Mouse (Mus musculus) myocyte (in vitro differentiated cells): ENCODE data around the gene Myo16. TPM values are rescaled to one million over a fixed set of nuclear protein-coding genes. Genes with fewer than 3 reads are reported as not detected.

Source experiments
- H3K27me3 ChIP-seq: one replicate; pipeline ENCODE4 v1.6.1; 2011; ENCODE audit not compliant: control insufficient read depth, insufficient read depth, insufficient read length
- H3K36me3 ChIP-seq: one replicate; pipeline ENCODE4 v1.6.1; 2011; ENCODE audit not compliant: control insufficient read depth, insufficient read depth
- H3K4me2 ChIP-seq: one replicate; pipeline ENCODE4 v1.6.1; 2011; ENCODE audit warnings: low read depth, control low read depth
- H3K4me3 ChIP-seq: one replicate; pipeline ENCODE4 v1.5.1; 2011; ENCODE audit warnings: mild to moderate bottlenecking, control low read depth, moderate library complexity
- H3K79me2 ChIP-seq: one replicate; pipeline ENCODE4 v1.6.1; 2011; ENCODE audit not compliant: control insufficient read depth, insufficient read depth
- H3ac ChIP-seq: one replicate; pipeline ENCODE4 v1.6.1; 2011; ENCODE audit not compliant: control insufficient read depth, insufficient read length
- CEBPB ChIP-seq: IDR thresholded peaks from 2 replicates; pipeline ENCODE4 v1.6.1; 2011; ENCODE audit warnings: mild to moderate bottlenecking, moderate library complexity; ENCODE audit not compliant: poor library complexity, insufficient read depth, severe bottlenecking
- E2F4 ChIP-seq: IDR thresholded peaks from one replicate; pipeline ENCODE4 v1.6.1; 2011; ENCODE audit warnings: mild to moderate bottlenecking, control low read depth, moderate library complexity; ENCODE audit not compliant: insufficient read depth
- MAX ChIP-seq: IDR thresholded peaks from one replicate; pipeline ENCODE4 v1.6.1; 2011; ENCODE audit warnings: low read depth, mild to moderate bottlenecking, control low read depth
- MYOD1 ChIP-seq, 3 experiments: IDR thresholded peaks; one replicate each; pipeline ENCODE4 v1.6.1; 2011; ENCODE audit warnings: control low read depth in 2 of 3, low read depth in 2 of 3, mild to moderate bottlenecking in 2 of 3, moderate library complexity in 1 of 3; ENCODE audit not compliant: insufficient read length in 2 of 3, control insufficient read depth in 1 of 3
- MYOG ChIP-seq, 3 experiments: IDR thresholded peaks; one replicate each; pipeline ENCODE4 v1.6.1; 2011; ENCODE audit warnings: control low read depth in 2 of 3, low read depth in 2 of 3, mild to moderate bottlenecking in 2 of 3; ENCODE audit not compliant: insufficient read length in 2 of 3, control insufficient read depth in 1 of 3, insufficient read depth in 1 of 3
- POLR2A ChIP-seq: IDR thresholded peaks from one replicate; pipeline ENCODE4 v1.6.1; 2011; ENCODE audit warnings: low read depth, mild to moderate bottlenecking, control low read depth, moderate library complexity; ENCODE audit not compliant: insufficient read length
- POLR2AphosphoS2 ChIP-seq: IDR thresholded peaks from one replicate; pipeline ENCODE4 v1.6.1; 2011; ENCODE audit warnings: low read depth, control low read depth; ENCODE audit not compliant: insufficient read length
- REST ChIP-seq: IDR thresholded peaks from one replicate; pipeline ENCODE4 v1.6.1; 2011; ENCODE audit warnings: mild to moderate bottlenecking, control low read depth, moderate library complexity; ENCODE audit not compliant: insufficient read depth, insufficient read length
- SRF ChIP-seq: IDR thresholded peaks from one replicate; pipeline ENCODE4 v1.6.1; 2011; ENCODE audit warnings: low read depth; ENCODE audit not compliant: control insufficient read depth, insufficient read length
- TCF12 ChIP-seq: IDR thresholded peaks from one replicate; pipeline ENCODE4 v1.6.1; 2011; ENCODE audit warnings: mild to moderate bottlenecking, control low read depth; ENCODE audit not compliant: poor library complexity, insufficient read depth, severe bottlenecking
- TCF3 ChIP-seq: IDR thresholded peaks from one replicate; pipeline ENCODE4 v1.6.1; 2011; ENCODE audit warnings: low read depth, control low read depth; ENCODE audit not compliant: insufficient read length
- USF1 ChIP-seq: IDR thresholded peaks from one replicate; pipeline ENCODE4 v1.6.1; 2011; ENCODE audit warnings: low read depth, mild to moderate bottlenecking, control low read depth, moderate library complexity
- polyA plus RNA-seq: library from polyadenylated mRNA; unstranded; fragments of >200 nt; fragmentation: generic; extraction: Trizol; gene quantifications from one replicate; pipeline ENCODE4 v1.2.1, GENCODE M21; 2012; ENCODE audit warnings: missing spikeins

Myo16 gene
- polyA plus RNA-seq, 1 experiment, result 0.01 TPM

DNA sequence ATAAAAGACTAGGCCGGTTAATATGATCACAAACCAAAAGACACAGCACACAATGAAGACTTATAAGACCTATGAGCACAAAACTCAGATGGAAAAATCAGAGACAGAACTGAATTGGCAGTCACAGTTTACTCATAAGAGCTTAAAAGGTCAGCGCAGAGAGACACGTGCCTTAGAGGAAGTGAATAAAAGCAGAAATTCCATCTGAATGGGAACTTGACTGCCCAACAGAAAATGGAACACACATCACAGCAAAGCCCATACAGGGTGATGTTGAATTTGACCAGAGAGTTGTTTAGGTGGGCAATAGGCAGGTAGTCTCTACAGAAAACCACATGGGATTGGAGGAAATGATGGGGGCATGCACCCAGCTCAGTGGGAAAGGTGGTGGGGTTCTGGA lies 442.6 kb downstream of the Myo16 start:
- H3K79me2 ChIP-seq, result no peaks in the 10 kb centered on the region
- no peak overlapping the region for H3K4me2 ChIP-seq
- TF ChIP-seq CEBPB (no peak), TCF12 (no peak), USF1 (no peak), MYOG (IDR thresholded peaks at IDR 0.05; ENCODE audit: control insufficient read depth in 1 of 3, insufficient read depth in 1 of 3, insufficient read length in 2 of 3, low read depth in 2 of 3) (no peak), POLR2AphosphoS2 (no peak), MAX (no peak), MYOD1 (IDR thresholded peaks at IDR 0.05; ENCODE audit: control insufficient read depth in 1 of 3, insufficient read length in 2 of 3, low read depth in 2 of 3) (no peak), SRF (no peak), REST (no peak), POLR2A (no peak), E2F4 (no peak)
- H3ac ChIP-seq, result no peak overlapping the region
- no peak overlapping the region for H3K4me3 ChIP-seq
- H3K27me3 ChIP-seq, result peaks cover 5% of the 10 kb centered on the region
- H3K36me3 ChIP-seq, result no peaks in the 10 kb centered on the region

DNA sequence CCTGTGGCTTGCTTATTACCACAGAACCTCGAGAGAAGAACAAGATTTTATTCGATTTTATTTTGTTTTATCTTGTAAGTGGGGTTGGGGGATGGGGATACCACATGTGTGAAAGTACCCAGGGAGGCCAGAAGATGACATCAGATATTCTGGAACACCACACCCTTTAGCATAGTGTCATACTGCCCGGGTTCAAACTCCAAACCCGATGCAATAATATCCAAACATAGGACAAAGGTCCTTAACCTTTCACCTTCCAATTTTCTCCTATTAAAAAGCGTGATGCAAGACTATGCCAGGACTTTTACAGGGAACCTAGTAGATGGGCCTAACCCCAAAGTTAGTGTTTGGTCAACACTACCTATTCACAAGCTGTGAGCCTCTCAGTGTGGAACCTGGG lies 443.9 kb downstream of the Myo16 start:
- H3K4me3 ChIP-seq, result no peak overlapping the region
- H3ac ChIP-seq, result no peak overlapping the region
- TF ChIP-seq CEBPB (no peak), TCF3 (no peak), MYOD1 (IDR thresholded peaks at IDR 0.05; ENCODE audit: control insufficient read depth in 1 of 3, insufficient read length in 2 of 3, low read depth in 2 of 3) (no peak), USF1 (no peak), POLR2AphosphoS2 (no peak), MYOG (IDR thresholded peaks at IDR 0.05; ENCODE audit: control insufficient read depth in 1 of 3, insufficient read depth in 1 of 3, insufficient read length in 2 of 3, low read depth in 2 of 3) (no peak), E2F4 (no peak), MAX (no peak), POLR2A (no peak), SRF (no peak), TCF12 (no peak)
- no peaks in the 10 kb centered on the region for H3K79me2 ChIP-seq
- H3K4me2 ChIP-seq, result no peak overlapping the region
- peaks cover 5% of the 10 kb centered on the region for H3K27me3 ChIP-seq
- no peaks in the 10 kb centered on the region for H3K36me3 ChIP-seq

GRCm38 (mm10) chr8:10598889-10599288 lies 445.2 kb downstream of the Myo16 start:
- Histone ChIP-seq H3K36me3 (no peaks in the 10 kb centered on the region), H3ac (no peak overlapping the region), H3K4me2 (no peak overlapping the region), H3K27me3 (peaks cover 5% of the 10 kb centered on the region), H3K79me2 (no peaks in the 10 kb centered on the region), H3K4me3 (no peak overlapping the region)
- TF ChIP-seq MYOG (IDR thresholded peaks at IDR 0.05; ENCODE audit: control insufficient read depth in 1 of 3, insufficient read depth in 1 of 3, insufficient read length in 2 of 3, low read depth in 2 of 3) (no peak), TCF12 (no peak), POLR2AphosphoS2 (no peak), TCF3 (no peak), CEBPB (no peak), REST (no peak), E2F4 (no peak), MAX (no peak), MYOD1 (IDR thresholded peaks at IDR 0.05; ENCODE audit: control insufficient read depth in 1 of 3, insufficient read length in 2 of 3, low read depth in 2 of 3) (no peak), USF1 (no peak), SRF (no peak), POLR2A (no peak)

DNA sequence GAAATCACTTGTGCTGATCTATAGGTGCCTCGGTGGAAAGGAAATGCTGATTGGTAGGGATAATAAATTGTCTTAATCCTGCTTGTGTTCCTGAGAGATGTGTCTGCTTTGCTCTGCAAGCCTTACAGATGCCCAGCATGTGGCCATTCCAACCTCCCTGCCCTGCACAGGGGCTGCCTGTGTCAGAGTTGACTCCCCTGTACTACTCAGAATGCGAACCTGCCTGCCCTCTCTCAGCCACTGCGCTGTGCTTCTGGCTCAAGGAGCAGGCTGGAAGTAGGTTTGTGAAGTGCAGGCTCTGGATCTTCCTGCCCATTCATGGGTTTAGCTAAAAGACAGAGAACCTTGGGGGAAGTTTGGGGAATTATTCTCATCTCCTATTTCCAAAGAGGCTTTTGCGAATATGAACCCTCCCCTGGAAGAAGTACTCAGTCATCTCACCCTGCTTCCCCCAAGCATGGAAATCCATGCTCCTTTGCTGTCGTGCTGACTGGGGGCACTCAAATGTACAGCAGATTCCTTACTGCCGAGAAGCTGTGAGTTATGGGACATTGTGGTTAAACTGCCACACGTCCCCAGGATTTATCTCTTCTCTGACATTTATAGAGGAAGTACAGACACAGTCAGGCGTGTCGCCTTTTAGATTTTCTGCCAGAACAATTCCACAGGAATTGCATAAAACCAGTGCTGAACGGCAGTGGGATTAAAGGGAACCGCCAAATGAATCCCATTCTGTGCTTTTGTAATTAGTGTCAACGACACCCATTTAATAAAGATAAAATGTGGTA lies 452.5 kb downstream of the Myo16 start:
- H3ac ChIP-seq, result no peak overlapping the region
- H3K36me3 ChIP-seq, result no peaks in the 10 kb centered on the region
- TF ChIP-seq E2F4 (no peak), POLR2A (no peak), POLR2AphosphoS2 (no peak), MAX (no peak), MYOG (IDR thresholded peaks at IDR 0.05; ENCODE audit: control insufficient read depth in 1 of 3, insufficient read depth in 1 of 3, insufficient read length in 2 of 3, low read depth in 2 of 3) (no peak), USF1 (no peak), MYOD1 (IDR thresholded peaks at IDR 0.05; ENCODE audit: control insufficient read depth in 1 of 3, insufficient read length in 2 of 3, low read depth in 2 of 3) (no peak), TCF12 (no peak), CEBPB (no peak), TCF3 (no peak), SRF (no peak), REST (no peak)
- no peak overlapping the region for H3K4me3 ChIP-seq
- H3K4me2 ChIP-seq, result peak overlapping the region; percentile 9
- no peaks in the 10 kb centered on the region for H3K79me2 ChIP-seq
- H3K27me3 ChIP-seq, result peaks cover 5% of the 10 kb centered on the region
